Mouse (Mus musculus) embryonic fibroblast, embryonic 13.5 days (primary cell): Measurements from ENCODE around the gene Selenoo.

ENCODE experiments used
- CTCF ChIP-seq: IDR thresholded peaks from 2 replicates; pipeline ENCODE4 v1.5.1; 2011; ENCODE audit warnings: mild to moderate bottlenecking, control low read depth, low read length, moderate library complexity, borderline replicate concordance; ENCODE audit not compliant: insufficient read depth
- POLR2A ChIP-seq: IDR thresholded peaks from 2 replicates; pipeline ENCODE4 v1.6.1; 2011; ENCODE audit warnings: low read depth, mild to moderate bottlenecking, control low read depth, low read length, moderate library complexity

- no peak for TF ChIP-seq CTCF
- no peak for TF ChIP-seq POLR2A
Measured at GRCm38 (mm10) chr15:89064891-89065290, 24.0 kb upstream of the Selenoo start.
